Mouse (Mus musculus) frontal cortex, postnatal 25 days (tissue): ENCODE data around the gene Alkbh4.

ENCODE experiments used
- DNase-seq, 2 experiments: peaks; one replicate each; pipeline ENCODE4 v3.0.0; 2022; ENCODE audit warnings: low spot score in 2 of 2

The Alkbh4 gene

DNA sequence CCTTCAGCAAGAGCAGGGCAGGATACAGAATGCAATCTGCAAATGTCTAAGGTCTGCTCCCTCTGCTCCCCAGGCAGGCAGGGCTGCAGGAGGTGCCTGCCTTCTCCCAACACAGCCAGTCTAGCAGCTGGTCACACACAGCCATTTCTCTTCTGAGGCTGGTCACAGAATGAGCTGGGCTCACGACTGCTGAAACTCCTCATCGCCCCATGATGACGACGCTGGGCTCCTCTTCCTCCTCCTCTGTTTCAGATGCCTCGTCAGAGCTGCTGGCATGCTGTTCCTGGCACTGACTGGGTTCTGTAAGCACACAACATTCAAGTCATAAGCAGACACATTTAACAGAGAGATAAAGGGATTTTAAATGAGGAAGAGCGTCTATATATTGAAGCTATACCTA is 45.3 kb downstream of the Alkbh4 start:
- DNase-seq = no peak

DNA sequence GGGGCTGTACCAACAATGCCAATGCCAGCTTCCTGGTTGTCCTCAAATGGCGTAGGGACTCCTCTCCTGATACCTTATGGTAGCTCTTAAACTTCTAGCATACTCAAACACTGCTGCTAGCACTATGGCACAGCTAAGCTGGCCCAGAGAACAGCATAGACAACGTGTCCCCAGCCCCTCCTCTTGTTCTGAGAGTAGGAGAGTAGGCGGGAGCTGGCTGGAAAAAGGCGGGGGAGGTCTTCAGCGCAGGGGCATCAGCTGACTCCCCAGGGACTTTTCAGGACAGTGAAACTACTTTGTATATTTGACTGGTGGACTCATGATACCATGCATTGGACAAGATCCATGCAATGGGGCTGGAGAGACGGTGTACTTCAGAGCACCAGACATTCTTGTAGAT is 46.1 kb downstream of the Alkbh4 start:
- no peak for DNase-seq

DNA sequence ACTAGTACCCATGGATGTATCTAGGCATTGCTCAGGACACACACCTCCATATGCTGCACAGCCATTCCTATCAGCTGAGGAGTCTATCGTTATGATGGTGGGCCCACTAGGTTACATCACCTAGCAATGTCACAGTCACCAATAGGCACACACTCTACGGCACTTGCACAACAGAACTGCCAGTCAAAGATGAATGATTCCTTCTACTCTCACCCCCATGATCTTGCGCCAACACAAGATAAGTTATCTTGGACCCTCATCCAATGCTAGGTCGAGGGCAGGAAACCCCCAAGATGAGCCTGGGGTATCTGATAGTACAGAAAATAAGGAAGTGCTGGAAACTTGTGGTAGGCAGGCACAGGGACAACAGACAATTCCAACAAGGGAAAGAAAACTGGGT is 46.9 kb downstream of the Alkbh4 start:
- no peak for DNase-seq

DNA sequence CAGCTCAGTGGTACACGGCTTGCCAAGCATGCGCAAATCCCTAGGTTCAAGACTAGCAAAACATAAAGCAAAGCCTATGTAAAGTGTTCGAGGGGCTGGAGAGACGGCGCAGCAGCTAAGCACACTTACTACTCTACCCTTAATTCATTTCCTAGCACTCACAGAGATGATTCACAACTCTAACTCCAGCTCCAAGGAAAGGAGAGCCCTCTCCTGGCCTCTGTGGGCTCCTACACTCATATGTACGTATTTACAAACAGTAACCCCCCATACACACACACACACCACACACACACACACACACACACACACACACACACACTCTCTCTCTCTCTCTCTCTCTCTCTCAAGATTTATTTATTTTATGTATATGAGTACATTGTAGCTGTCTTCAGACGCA is 47.8 kb downstream of the Alkbh4 start:
- no peak for DNase-seq

DNA sequence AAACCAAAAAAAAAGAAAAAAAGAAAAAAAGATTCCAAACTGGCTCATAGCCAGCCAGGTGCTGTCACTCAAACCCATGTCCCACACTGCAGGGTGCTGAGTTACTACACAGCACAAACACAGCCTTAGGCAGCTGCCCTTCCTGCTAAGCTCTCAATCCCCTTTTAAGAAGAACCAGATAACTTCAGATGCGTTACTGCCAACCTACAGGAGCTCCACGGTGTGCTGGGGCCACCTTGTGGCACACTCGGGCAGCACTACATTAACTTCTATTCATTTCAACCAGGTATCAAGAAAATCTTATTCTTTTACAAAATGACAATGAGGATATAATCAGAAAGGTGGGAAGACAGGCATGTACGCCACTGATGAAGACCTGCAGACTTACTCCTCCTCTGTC is 50.8 kb downstream of the Alkbh4 start:
- peak in 1 of 2 experiments; percentile 55 for DNase-seq
